Mouse (Mus musculus) forebrain, embryonic 15.5 days (tissue): ENCODE data around the gene Ccdc148. TPM values are rescaled to one million over a fixed set of nuclear protein-coding genes. Genes with fewer than 3 reads are reported as not detected.
A peak's percentile ranks its signal among the peaks of the same experiment; 100 is the strongest.

Experiments
- ATAC-seq: fragments of 200-750 bp; cut with Nextera tagmentation; replicated peaks from 2 replicates; pipeline ENCODE4 v1.8.0; 2017; ENCODE audit warnings: mild to moderate bottlenecking, moderate TSS enrichment, moderate library complexity
- H3K27ac ChIP-seq: fragments of 300-500 bp; sonication (generic); replicated peaks from 2 replicates; pipeline ENCODE4 v1.5.1; 2015; ENCODE audit warnings: mild to moderate bottlenecking, inconsistent platforms
- H3K27me3 ChIP-seq: fragments of 300-500 bp; sonication (generic); 2 replicates; pipeline ENCODE4 v1.6.1; 2015; ENCODE audit warnings: inconsistent platforms
- H3K36me3 ChIP-seq: fragments of 300-500 bp; sonication (generic); 2 replicates; pipeline ENCODE4 v1.6.1; 2015; ENCODE audit warnings: mild to moderate bottlenecking, inconsistent platforms
- H3K4me1 ChIP-seq: fragments of 300-500 bp; sonication (generic); 2 replicates; pipeline ENCODE4 v1.6.1; 2015; ENCODE audit warnings: inconsistent platforms
- H3K4me2 ChIP-seq: fragments of 300-500 bp; sonication (generic); replicated peaks from 2 replicates; pipeline ENCODE4 v1.6.1; 2015; ENCODE audit warnings: mild to moderate bottlenecking, inconsistent platforms
- H3K4me3 ChIP-seq: fragments of 300-500 bp; sonication (generic); 2 replicates; pipeline ENCODE4 v1.5.1; 2015; ENCODE audit warnings: mild to moderate bottlenecking, inconsistent platforms
- H3K9ac ChIP-seq: fragments of 300-500 bp; sonication (generic); replicated peaks from 2 replicates; pipeline ENCODE4 v1.6.1; 2015; ENCODE audit warnings: mild to moderate bottlenecking, inconsistent platforms
- H3K9me3 ChIP-seq: fragments of 300-500 bp; sonication (generic); 2 replicates; pipeline ENCODE4 v1.6.1; 2016; ENCODE audit warnings: inconsistent platforms
- WGBS: fragments of 180-500 bp; shearing (Covaris S2); methylation state at CpG from one replicate; pipeline ENCODE4 v1.1.7; 2015; ENCODE audit warnings: mixed read lengths; 5-methylcytosine and 5-hydroxymethylcytosine counted together
- polyA plus RNA-seq: library from polyadenylated mRNA; unstranded; fragments of >200 nt; fragmentation: Nextera tagmentation; extraction: Ambion mirVana; gene quantifications from 2 replicates; pipeline ENCODE4 v1.2.1, GENCODE M21; 2015

Gene Ccdc148
- polyA plus RNA-seq, 1 experiment from 2014 or later, result 4.8 TPM

DNA sequence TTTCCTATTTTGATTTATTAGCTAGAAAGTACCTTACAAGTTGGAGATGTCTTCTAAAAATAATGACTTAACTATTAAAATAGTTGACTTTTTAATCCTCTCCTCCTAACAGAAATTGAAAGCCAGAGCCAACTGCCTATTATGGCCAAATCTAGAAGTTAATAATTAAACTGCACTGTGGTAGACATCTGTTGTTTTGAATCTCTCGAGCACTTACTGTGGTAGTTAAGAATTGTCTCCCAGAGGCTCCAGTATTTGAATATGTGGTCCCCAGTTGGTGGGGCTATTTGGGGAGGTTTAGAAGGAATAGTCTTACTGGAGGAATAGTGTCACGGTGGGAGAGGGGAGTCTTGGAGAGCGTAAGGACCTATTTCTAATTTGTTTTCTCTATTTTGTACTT is 319.5 kb downstream of the Ccdc148 start:
- no peaks in the 10 kb centered on the region for H3K36me3 ChIP-seq
- no peak overlapping the region for H3K4me2 ChIP-seq
- no peaks in the 10 kb centered on the region for H3K9me3 ChIP-seq
- H3K4me1 ChIP-seq, result no peaks in the 10 kb centered on the region
- H3K9ac ChIP-seq, result no peak overlapping the region
- WGBS, result 77% methylated on average over 3 of the region's 3 CpGs
- no peak for ATAC-seq
- H3K27me3 ChIP-seq, result no peaks in the 10 kb centered on the region
- no peak overlapping the region for H3K4me3 ChIP-seq
- no peak overlapping the region for H3K27ac ChIP-seq

DNA sequence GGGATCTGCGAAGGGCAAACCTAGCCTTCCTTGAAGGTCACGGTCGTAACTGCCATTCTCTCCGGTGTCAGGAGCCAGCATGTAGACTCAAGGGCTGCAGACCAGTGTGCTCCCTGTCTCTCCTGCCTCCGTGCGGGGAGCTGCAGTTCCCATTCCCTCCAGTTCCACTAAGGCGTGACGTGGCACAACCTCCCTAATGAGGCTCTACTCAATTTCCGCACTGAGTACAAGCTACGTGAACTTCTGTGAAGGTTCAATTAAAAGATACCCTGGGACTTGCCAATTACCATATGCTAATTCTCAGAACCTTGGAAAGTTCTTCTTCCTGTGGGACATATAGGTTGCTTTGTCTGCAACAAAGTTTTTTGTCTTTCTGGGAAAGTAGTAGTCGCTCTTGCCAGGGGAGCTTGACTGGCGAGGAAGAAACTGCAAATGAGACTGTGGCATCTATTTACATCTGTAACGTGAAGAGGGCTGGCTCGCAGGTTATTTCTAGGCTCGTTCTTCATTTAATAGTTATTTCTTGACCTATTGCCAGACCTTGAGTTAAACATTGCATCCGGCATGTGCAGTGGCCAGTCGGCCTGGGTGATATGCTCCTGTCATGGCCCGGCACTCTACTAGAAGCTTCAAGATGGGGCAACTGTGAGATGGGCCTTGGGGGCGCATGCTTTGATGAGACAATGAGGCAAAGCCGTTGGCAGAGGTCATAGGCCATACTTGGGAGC is 328.1 kb downstream of the Ccdc148 start:
- ATAC-seq, result no peak

DNA sequence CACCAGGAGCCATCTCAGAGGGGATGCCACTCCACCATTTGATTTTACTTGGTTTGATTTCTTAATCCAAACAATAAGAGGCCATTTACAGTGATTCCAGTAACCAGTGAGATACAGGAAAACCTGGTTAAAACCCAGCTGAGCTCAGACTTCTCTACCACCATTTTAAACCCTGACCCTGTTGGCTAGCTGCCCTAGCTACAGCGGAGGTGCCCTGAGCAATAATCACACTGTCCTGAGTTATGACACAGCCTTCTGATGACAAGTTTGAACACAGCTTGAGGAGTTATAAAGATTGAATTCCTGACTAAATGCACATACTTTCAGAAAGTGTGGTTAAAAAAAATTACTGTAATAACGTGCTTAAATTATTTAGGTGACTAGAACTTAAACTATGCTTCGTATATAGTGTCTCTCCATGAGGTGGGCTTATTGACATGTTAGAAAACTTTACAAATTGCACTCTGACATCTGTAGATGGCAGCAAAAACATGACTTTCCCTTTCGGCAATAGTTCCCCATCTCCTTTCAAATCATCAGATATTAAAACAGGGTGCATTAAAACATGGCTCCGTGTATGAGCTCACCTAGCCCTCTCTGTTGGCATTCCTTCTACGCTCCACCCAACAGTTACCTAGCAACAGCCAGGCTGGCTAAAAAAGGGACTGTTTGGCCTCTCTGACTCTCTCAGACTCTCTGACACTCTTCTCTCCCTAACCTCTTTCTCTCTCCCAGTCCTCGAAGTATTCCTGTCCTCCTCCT is 330.3 kb downstream of the Ccdc148 start:
- H3K27me3 ChIP-seq, result no peaks in the 10 kb centered on the region
- no peaks in the 10 kb centered on the region for H3K36me3 ChIP-seq
- 63% methylated on average over 7 of the region's 7 CpGs for WGBS
- ATAC-seq, result peak; percentile 29; the same call in 1 of the 2 replicates
- H3K4me1 ChIP-seq, result 0 out of 2 replicates have a peak, but pooled peaks cover 1% of the 10 kb centered on the region
- H3K27ac ChIP-seq, result no peak overlapping the region
- H3K4me2 ChIP-seq, result no peak overlapping the region
- H3K9me3 ChIP-seq, result no peaks in the 10 kb centered on the region
- no peak overlapping the region for H3K4me3 ChIP-seq
- no peak overlapping the region for H3K9ac ChIP-seq

More for the DNA sequence above, 328.1 kb downstream of the Ccdc148 start:
- Histone ChIP-seq H3K27ac (no peak overlapping the region), H3K4me1 (0 out of 2 replicates have a peak, but pooled peaks cover 4% of the 10 kb centered on the region), H3K9me3 (no peaks in the 10 kb centered on the region), H3K27me3 (no peaks in the 10 kb centered on the region), H3K4me3 (no peak overlapping the region), H3K36me3 (no peaks in the 10 kb centered on the region), H3K9ac (no peak overlapping the region), H3K4me2 (no peak overlapping the region)
- 80% methylated on average over 20 of the region's 20 CpGs for WGBS

DNA sequence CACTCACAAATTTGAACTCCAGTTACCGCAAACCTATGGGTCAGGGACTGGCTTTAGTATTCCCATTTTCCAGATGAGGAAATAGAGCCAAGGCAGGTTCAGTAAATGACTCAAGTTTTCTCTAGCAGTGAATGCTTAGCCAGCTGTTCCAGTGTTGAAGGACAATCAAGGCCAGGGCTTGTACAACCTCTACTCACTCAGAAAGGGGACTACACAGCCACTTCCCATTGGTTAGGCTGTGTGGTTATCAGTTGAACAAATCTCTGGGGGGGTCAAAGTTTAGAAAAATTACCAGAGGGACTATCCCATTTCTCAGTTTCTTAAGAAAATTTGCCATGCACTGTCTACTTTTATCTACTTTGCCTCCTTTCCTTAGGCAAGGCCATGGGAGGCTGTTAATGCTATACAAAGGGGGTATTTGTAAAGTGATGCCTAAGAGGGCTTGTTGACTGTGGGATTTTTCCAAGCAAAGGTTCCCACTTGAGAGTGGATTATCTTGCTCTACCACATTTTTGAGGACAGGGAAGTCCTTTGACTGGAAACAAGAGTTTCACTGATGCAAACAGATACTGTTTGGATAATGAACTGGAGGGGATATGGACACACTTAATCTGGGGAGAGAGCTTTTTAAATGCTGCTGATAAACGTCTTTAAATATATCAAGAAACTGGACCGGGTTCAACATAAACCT is 331.4 kb downstream of the Ccdc148 start:
- Histone ChIP-seq H3K4me3 (no peak overlapping the region), H3K27me3 (no peaks in the 10 kb centered on the region), H3K4me1 (no peaks in the 10 kb centered on the region), H3K9ac (no peak overlapping the region), H3K36me3 (no peaks in the 10 kb centered on the region), H3K4me2 (no peak overlapping the region), H3K27ac (no peak overlapping the region), H3K9me3 (no peaks in the 10 kb centered on the region)
- ATAC-seq, result no peak
- 76% methylated on average over 3 of the region's 3 CpGs for WGBS

DNA sequence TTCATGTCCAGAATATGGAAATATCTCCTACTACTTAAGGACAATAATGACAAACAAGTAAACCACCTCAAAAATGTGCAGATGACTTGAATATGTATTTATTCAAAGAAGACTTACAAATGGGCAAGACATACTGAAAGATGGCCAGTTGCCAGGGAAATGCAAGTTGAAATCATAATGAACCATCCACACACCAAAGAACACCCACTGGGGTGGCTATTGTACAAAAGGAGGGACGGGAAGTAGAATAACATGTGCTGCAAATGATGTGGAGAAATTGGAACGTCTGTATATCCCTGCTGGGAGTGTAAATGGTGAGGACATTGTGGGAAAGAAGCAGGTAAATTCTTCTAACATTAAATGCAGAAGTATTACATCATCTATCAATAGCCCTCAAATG is 347.5 kb downstream of the Ccdc148 start:
- H3K9me3 ChIP-seq, result no peaks in the 10 kb centered on the region
- no peaks in the 10 kb centered on the region for H3K4me1 ChIP-seq
- H3K4me2 ChIP-seq, result no peak overlapping the region
- no peaks in the 10 kb centered on the region for H3K36me3 ChIP-seq
- ATAC-seq, result no peak
- no peak overlapping the region for H3K27ac ChIP-seq
- no peaks in the 10 kb centered on the region for H3K27me3 ChIP-seq
- H3K9ac ChIP-seq, result no peak overlapping the region
- no peak overlapping the region for H3K4me3 ChIP-seq
- 6% methylated on average over 2 of the region's 2 CpGs for WGBS

DNA sequence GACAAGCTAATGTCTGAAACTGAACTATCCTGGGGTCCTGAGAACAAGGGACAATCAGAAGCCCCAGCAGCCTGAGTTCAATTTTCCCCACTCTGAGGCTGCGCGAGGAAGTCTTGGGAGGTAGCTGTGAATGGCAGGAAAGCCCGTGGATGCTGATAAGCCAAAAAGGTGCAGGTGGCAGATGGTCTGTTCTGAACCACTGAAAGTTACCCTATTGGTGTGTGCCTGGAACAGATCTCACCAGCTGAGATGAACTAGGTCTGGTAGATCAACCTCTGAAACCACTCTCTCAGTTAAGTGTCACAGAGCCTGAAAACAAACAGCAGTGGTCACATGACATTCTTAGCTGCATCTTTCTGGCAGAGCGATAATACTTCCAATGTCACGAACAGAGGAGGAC is 360.9 kb downstream of the Ccdc148 start:
- Histone ChIP-seq H3K9ac (no peak overlapping the region), H3K36me3 (no peaks in the 10 kb centered on the region), H3K4me3 (no peak overlapping the region), H3K9me3 (no peaks in the 10 kb centered on the region), H3K27me3 (no peaks in the 10 kb centered on the region), H3K27ac (no peak overlapping the region), H3K4me2 (no peak overlapping the region), H3K4me1 (no peaks in the 10 kb centered on the region)
- ATAC-seq, result no peak
- 89% methylated on average over 5 of the region's 5 CpGs for WGBS

DNA sequence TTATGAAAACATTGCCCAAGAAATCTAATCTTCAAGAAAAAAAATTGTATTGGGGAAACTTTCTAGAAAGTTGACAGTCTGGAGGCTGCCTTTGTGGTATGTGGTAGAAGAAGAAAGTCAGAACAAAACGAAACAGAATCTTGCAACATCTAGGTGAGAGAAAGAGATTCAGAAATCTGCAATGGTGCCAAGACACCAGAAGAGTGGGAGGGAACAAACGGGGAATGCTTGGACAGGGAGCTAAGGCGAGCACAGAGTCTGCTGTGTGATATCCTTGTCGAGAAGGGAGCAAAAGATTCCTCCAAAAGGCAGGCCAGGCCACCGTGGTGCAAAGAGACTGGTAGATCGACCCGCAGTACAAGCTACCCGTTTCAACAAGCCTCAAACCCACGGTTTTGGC is 361.4 kb downstream of the Ccdc148 start:
- Histone ChIP-seq H3K4me3 (no peak overlapping the region), H3K36me3 (no peaks in the 10 kb centered on the region), H3K4me2 (no peak overlapping the region), H3K9me3 (no peaks in the 10 kb centered on the region), H3K27me3 (no peaks in the 10 kb centered on the region), H3K9ac (no peak overlapping the region), H3K4me1 (no peaks in the 10 kb centered on the region), H3K27ac (no peak overlapping the region)
- 88% methylated on average over 9 of the region's 9 CpGs for WGBS
- ATAC-seq, result no peak

DNA sequence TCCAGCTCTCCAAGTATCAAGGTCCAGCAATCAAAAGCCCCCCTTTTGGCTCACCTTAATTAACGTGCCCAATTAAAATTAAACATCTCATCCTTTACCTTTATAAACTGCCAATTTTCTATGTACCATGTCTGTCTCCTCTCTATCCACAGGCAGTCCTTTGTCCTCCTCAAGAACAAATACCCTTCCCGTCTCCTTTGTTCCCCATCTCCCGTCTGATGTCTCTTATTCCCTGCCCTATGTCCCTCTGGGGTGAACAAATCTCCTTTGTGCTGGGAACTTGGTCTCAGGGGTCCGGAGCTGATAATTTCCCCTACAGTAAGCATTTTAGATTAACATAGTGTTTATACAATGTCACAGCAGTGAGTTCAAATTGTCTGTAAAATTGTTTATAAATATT is 363.0 kb downstream of the Ccdc148 start:
- no peak overlapping the region for H3K27ac ChIP-seq
- H3K27me3 ChIP-seq, result no peaks in the 10 kb centered on the region
- 18% methylated on average over 4 of the region's 4 CpGs for WGBS
- no peak for ATAC-seq
- no peaks in the 10 kb centered on the region for H3K9me3 ChIP-seq
- no peaks in the 10 kb centered on the region for H3K36me3 ChIP-seq
- H3K4me2 ChIP-seq, result no peak overlapping the region
- H3K4me1 ChIP-seq, result no peaks in the 10 kb centered on the region
- no peak overlapping the region for H3K9ac ChIP-seq
- no peak overlapping the region for H3K4me3 ChIP-seq

DNA sequence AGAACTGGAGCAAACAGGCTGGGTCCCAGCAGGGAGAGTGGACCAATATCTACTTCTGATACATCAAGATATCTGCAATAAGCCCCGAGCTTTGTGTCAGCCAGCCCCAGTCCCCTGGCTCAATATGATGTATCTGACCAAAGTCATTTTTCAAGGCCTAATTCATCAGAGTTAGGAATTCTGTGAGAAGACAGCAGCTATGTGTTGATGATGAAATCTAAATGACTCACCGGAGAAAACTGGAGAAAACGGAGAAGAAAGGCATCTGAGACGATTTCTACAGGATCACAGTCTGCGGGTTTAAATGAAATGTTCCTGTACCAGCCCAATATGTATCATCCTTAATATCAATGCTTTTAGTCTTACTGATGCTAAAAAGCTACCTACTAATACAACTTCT is 365.1 kb downstream of the Ccdc148 start:
- no peaks in the 10 kb centered on the region for H3K36me3 ChIP-seq
- no peaks in the 10 kb centered on the region for H3K9me3 ChIP-seq
- no peak overlapping the region for H3K4me2 ChIP-seq
- H3K4me3 ChIP-seq, result no peak overlapping the region
- no peak for ATAC-seq
- WGBS, result 96% methylated on average over 5 of the region's 5 CpGs
- no peaks in the 10 kb centered on the region for H3K27me3 ChIP-seq
- no peaks in the 10 kb centered on the region for H3K4me1 ChIP-seq
- no peak overlapping the region for H3K9ac ChIP-seq
- no peak overlapping the region for H3K27ac ChIP-seq

DNA sequence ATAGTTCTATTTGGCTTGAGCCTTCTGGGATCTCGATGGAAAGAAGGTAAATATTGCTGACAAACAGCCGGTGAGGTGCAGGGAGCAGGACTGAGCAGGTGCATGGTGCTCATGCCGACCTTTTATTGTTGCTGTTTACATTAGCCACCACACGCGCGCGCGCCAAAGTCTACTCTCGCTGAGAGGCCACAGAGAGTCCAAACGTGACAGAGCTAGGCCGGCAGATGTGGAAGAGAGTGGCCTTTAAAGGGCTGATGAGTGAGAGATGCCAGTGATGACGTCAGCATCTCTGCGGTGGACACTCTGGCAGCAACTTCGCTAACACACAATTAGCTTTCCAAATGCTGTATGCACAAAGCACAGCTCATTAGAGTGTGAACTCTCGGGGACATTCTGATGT is 366.0 kb downstream of the Ccdc148 start:
- ATAC-seq, result 0 out of 2 replicates have a peak, but pooled peaks have one; percentile 29
- Histone ChIP-seq H3K4me2 (no peak overlapping the region), H3K27me3 (no peaks in the 10 kb centered on the region), H3K27ac (no peak overlapping the region), H3K4me3 (no peak overlapping the region), H3K9me3 (no peaks in the 10 kb centered on the region), H3K4me1 (no peaks in the 10 kb centered on the region), H3K36me3 (no peaks in the 10 kb centered on the region), H3K9ac (no peak overlapping the region)
- WGBS, result 66% methylated on average over 15 of the region's 15 CpGs

DNA sequence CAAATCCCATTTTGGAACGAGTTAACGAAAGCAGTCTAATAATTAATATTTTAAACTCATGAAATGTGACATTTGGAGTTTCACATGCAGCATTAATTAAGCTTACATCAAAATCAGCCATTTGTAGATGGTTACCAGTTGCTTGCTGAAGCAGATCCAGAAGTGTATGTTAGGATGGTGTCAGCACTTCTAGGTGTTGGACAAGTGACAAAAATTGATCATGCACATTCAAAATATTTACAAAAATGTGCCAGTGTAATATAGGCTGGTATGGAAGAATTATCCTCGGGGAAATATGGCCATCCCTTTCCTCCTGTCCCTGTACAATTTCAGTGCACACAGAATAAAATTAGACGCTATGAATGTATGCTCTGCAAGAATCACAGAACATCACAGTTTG is 370.1 kb downstream of the Ccdc148 start:
- no peak overlapping the region for H3K9ac ChIP-seq
- 69% methylated on average over 4 of the region's 4 CpGs for WGBS
- H3K4me2 ChIP-seq, result no peak overlapping the region
- H3K9me3 ChIP-seq, result no peaks in the 10 kb centered on the region
- H3K27ac ChIP-seq, result no peak overlapping the region
- ATAC-seq, result no peak
- H3K36me3 ChIP-seq, result no peaks in the 10 kb centered on the region
- H3K27me3 ChIP-seq, result no peaks in the 10 kb centered on the region
- H3K4me3 ChIP-seq, result no peak overlapping the region
- peaks cover 13% of the 10 kb centered on the region for H3K4me1 ChIP-seq

DNA sequence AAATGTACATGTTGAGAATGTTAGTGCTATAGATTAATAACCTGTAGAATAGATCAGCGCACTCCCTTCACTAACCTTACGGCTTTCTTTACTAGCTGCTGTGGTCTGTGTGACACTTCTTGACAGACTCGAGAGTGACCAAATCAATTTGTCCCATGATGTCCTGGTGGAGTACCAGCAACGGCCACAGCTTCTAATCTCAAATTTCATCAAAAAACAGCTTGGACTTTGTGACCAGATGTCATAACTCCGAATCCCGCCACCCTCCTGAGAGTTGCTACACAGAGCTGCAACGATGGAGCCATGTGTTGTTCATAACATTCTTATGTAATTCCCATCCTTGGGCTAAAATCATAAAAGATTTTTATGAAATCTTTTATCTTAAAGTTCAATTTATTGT is 370.5 kb downstream of the Ccdc148 start:
- H3K36me3 ChIP-seq, result no peaks in the 10 kb centered on the region
- H3K27ac ChIP-seq, result no peak overlapping the region
- H3K9me3 ChIP-seq, result no peaks in the 10 kb centered on the region
- no peak for ATAC-seq
- H3K9ac ChIP-seq, result no peak overlapping the region
- no peaks in the 10 kb centered on the region for H3K27me3 ChIP-seq
- H3K4me2 ChIP-seq, result no peak overlapping the region
- H3K4me3 ChIP-seq, result no peak overlapping the region
- peaks cover 13% of the 10 kb centered on the region for H3K4me1 ChIP-seq
- WGBS, result 80% methylated on average over 7 of the region's 7 CpGs
